Mouse (Mus musculus) neural tube, embryonic 14.5 days (tissue): ENCODE measurements around the gene Sbno2. TPM values are rescaled to one million over a fixed set of nuclear protein-coding genes. Genes with fewer than 3 reads are reported as not detected.
"Not testable (repeated sequence)": the region's sequence is repeated elsewhere in the genome, so short reads cannot be mapped to it uniquely, and the experiment has no call there.

ENCODE experiments used
- ATAC-seq: fragments of 200-750 bp; cut with Nextera tagmentation; 2 replicates; pipeline ENCODE4 v1.8.0; 2017; ENCODE audit warnings: low read depth, mild to moderate bottlenecking, moderate TSS enrichment, moderate library complexity
- H3K27ac ChIP-seq: fragments of 300-500 bp; sonication (generic); 2 replicates; pipeline ENCODE4 v1.5.1; 2014; ENCODE audit warnings: low read depth, mild to moderate bottlenecking, control low read depth, low read length, moderate library complexity, mixed read lengths
- H3K27me3 ChIP-seq: fragments of 300-500 bp; sonication (generic); 2 replicates; pipeline ENCODE4 v1.6.1; 2014; ENCODE audit warnings: low read length; ENCODE audit not compliant: control insufficient read depth, insufficient read depth
- H3K36me3 ChIP-seq: fragments of 300-500 bp; sonication (generic); 2 replicates; pipeline ENCODE4 v1.6.1; 2014; ENCODE audit warnings: low read length, mixed read lengths; ENCODE audit not compliant: control insufficient read depth, insufficient read depth
- H3K4me1 ChIP-seq: fragments of 300-500 bp; sonication (generic); 2 replicates; pipeline ENCODE4 v1.6.1; 2014; ENCODE audit warnings: low read length; ENCODE audit not compliant: control insufficient read depth, insufficient read depth
- H3K4me2 ChIP-seq: fragments of 300-500 bp; sonication (generic); 2 replicates; pipeline ENCODE4 v1.6.1; 2014; ENCODE audit warnings: mild to moderate bottlenecking, low read depth, low read length, control low read depth
- H3K4me3 ChIP-seq: fragments of 300-500 bp; sonication (generic); 2 replicates; pipeline ENCODE4 v1.5.1; 2014; ENCODE audit warnings: low read depth, low read length, control low read depth, mixed read lengths
- H3K9ac ChIP-seq: fragments of 300-500 bp; sonication (generic); replicated peaks from 2 replicates; pipeline ENCODE4 v1.6.1; 2014; ENCODE audit warnings: low read depth, mild to moderate bottlenecking, control low read depth, low read length, mixed read lengths
- H3K9me3 ChIP-seq: fragments of 300-500 bp; sonication (generic); 2 replicates; pipeline ENCODE4 v1.6.1; 2016; ENCODE audit warnings: low read length; ENCODE audit not compliant: control insufficient read depth
- WGBS: fragments of 180-500 bp; shearing (Covaris S2); extraction: QIAGEN DNeasy Blood & Tissue Kit; methylation state at CpG from one replicate; pipeline ENCODE4 v1.1.7; 2014; 5-methylcytosine and 5-hydroxymethylcytosine counted together
- polyA plus RNA-seq: library from polyadenylated mRNA; unstranded; fragments of >200 nt; fragmentation: Nextera tagmentation; extraction: Ambion mirVana; gene quantifications from 2 replicates; pipeline ENCODE4 v1.2.1, GENCODE M21; 2014

Gene Sbno2
- polyA plus RNA-seq, 1 experiment from 2014 or later = 12.9 TPM

GRCm38 (mm10) chr10:80048396-80048795 lies 57.0 kb downstream of the Sbno2 start:
- Histone ChIP-seq H3K4me3 (no peak overlapping the region), H3K27me3 (no peaks in the 10 kb centered on the region; the same call in 1 of the 2 replicates), H3K4me1 (no peaks in the 10 kb centered on the region), H3K36me3 (no peaks in the 10 kb centered on the region), H3K9me3 (no peaks in the 10 kb centered on the region), H3K9ac (no peak overlapping the region), H3K4me2 (no peak overlapping the region), H3K27ac (no peak overlapping the region)
- WGBS = 5% methylated on average over 5 of the region's 5 CpGs
- no peak for ATAC-seq

- Histone ChIP-seq H3K27ac (no peak within 1 kb of the TSS), H3K9me3 (no peaks in the 10 kb centered on the region), H3K27me3 (no peaks in the 10 kb centered on the region; the same call in 1 of the 2 replicates), H3K4me3 (no peak within 1 kb of the TSS), H3K4me1 (no peaks in the 10 kb centered on the region), H3K9ac (no peak within 1 kb of the TSS), H3K4me2 (no peak within 1 kb of the TSS), H3K36me3 (no peaks in the 10 kb centered on the region)
- 37% methylated on average over 9 of the region's 9 CpGs for WGBS
- ATAC-seq = no peak
Measured at GRCm38 (mm10) chr10:80047041-80047565, 58.3 kb downstream of the Sbno2 start, which contains the start of gene Gpx4. Gene Gpx4 (plus strand): TSS chr10:80047166.

GRCm38 (mm10) chr10:80045766-80046165 lies 59.6 kb downstream of the Sbno2 start:
- H3K9ac ChIP-seq = no peak overlapping the region
- no peak overlapping the region for H3K27ac ChIP-seq
- ATAC-seq = no peak
- no peak overlapping the region for H3K4me2 ChIP-seq
- no peak overlapping the region for H3K4me3 ChIP-seq
- no peaks in the 10 kb centered on the region for H3K4me1 ChIP-seq
- no peaks in the 10 kb centered on the region for H3K36me3 ChIP-seq
- no peaks in the 10 kb centered on the region for H3K9me3 ChIP-seq
- WGBS = 79% methylated on average over 5 of the region's 5 CpGs
- no peaks in the 10 kb centered on the region for H3K27me3 ChIP-seq

- not testable (repeated sequence) for H3K9me3 ChIP-seq, ATAC-seq, H3K4me1 ChIP-seq, H3K4me3 ChIP-seq, H3K9ac ChIP-seq, H3K27me3 ChIP-seq, H3K27ac ChIP-seq, H3K36me3 ChIP-seq, H3K4me2 ChIP-seq
- 87% methylated on average over 2 of the region's 4 CpGs for WGBS
Measured at GRCm38 (mm10) chr10:80045364-80045763, 60.0 kb downstream of the Sbno2 start.

GRCm38 (mm10) chr10:80044087-80044486 lies 61.3 kb downstream of the Sbno2 start:
- H3K9ac ChIP-seq = no peak overlapping the region
- 0 out of 2 replicates have a peak, but pooled peaks cover 2% of the 10 kb centered on the region for H3K4me1 ChIP-seq
- H3K4me2 ChIP-seq = no peak overlapping the region
- no peak overlapping the region for H3K27ac ChIP-seq
- H3K4me3 ChIP-seq = no peak overlapping the region
- no peak for ATAC-seq
- H3K9me3 ChIP-seq = no peaks in the 10 kb centered on the region
- H3K36me3 ChIP-seq = no peaks in the 10 kb centered on the region
- WGBS = 28% methylated on average over 4 of the region's 4 CpGs
- no peaks in the 10 kb centered on the region for H3K27me3 ChIP-seq

- Histone ChIP-seq H3K4me1 (peaks cover 15% of the 10 kb centered on the region), H3K36me3 (peaks cover 15% of the 10 kb centered on the region)
- 89% methylated on average over 7 of the region's 8 CpGs for WGBS
- not testable (repeated sequence) for H3K27ac ChIP-seq, H3K9ac ChIP-seq, H3K27me3 ChIP-seq, ATAC-seq, H3K4me3 ChIP-seq, H3K4me2 ChIP-seq, H3K9me3 ChIP-seq
Measured at GRCm38 (mm10) chr10:80041409-80042060, 63.8 kb downstream of the Sbno2 start.

- peak within 1 kb of the TSS; percentile 74 for H3K4me3 ChIP-seq
- H3K4me2 ChIP-seq = peak within 1 kb of the TSS; percentile 86
- WGBS = under 1% methylated on average over 40 of the region's 40 CpGs
- H3K27ac ChIP-seq = peak within 1 kb of the TSS; percentile 52; the same call in 1 of the 2 replicates
- ATAC-seq = peak; percentile 97
- peaks cover 15% of the 10 kb centered on the region for H3K4me1 ChIP-seq
- peak within 1 kb of the TSS; percentile 75 for H3K9ac ChIP-seq
- peaks cover 32% of the 10 kb centered on the region for H3K36me3 ChIP-seq
- no peaks in the 10 kb centered on the region for H3K27me3 ChIP-seq
- no peaks in the 10 kb centered on the region for H3K9me3 ChIP-seq
Measured at GRCm38 (mm10) chr10:80039559-80039979, 65.8 kb downstream of the Sbno2 start, which contains the start of gene Polr2e. Gene Polr2e (minus strand): TSS chr10:80039795.

GRCm38 (mm10) chr10:80036832-80037231 lies 68.5 kb downstream of the Sbno2 start:
- Histone ChIP-seq H3K4me3 (no peak overlapping the region), H3K4me2 (no peak overlapping the region), H3K36me3 (peaks cover 32% of the 10 kb centered on the region), H3K27ac (no peak overlapping the region), H3K27me3 (no peaks in the 10 kb centered on the region), H3K9me3 (no peaks in the 10 kb centered on the region), H3K9ac (no peak overlapping the region), H3K4me1 (peaks cover 15% of the 10 kb centered on the region)
- 94% methylated on average over 13 of the region's 13 CpGs for WGBS
- ATAC-seq = no peak

- ATAC-seq = no peak
- H3K4me2 ChIP-seq = no peak overlapping the region
- WGBS = 92% methylated on average over 5 of the region's 5 CpGs
- no peak overlapping the region for H3K9ac ChIP-seq
- H3K36me3 ChIP-seq = peaks cover 32% of the 10 kb centered on the region
- H3K27ac ChIP-seq = no peak overlapping the region
- no peak overlapping the region for H3K4me3 ChIP-seq
- no peaks in the 10 kb centered on the region for H3K9me3 ChIP-seq
- H3K27me3 ChIP-seq = no peaks in the 10 kb centered on the region
- H3K4me1 ChIP-seq = peaks cover 15% of the 10 kb centered on the region
Measured at GRCm38 (mm10) chr10:80035686-80036085, 69.7 kb downstream of the Sbno2 start.
